Mouse (Mus musculus) midbrain, embryonic 11.5 days (tissue): ENCODE results near the gene Snrk. TPM values are rescaled to one million over a fixed set of nuclear protein-coding genes. Genes with fewer than 3 reads are reported as not detected.

ENCODE experiments used
- ATAC-seq: fragments of 200-750 bp; cut with Nextera tagmentation; 2 replicates; pipeline ENCODE4 v1.8.0; 2017; ENCODE audit warnings: moderate TSS enrichment, moderate library complexity; ENCODE audit not compliant: low FRiP score
- DNase-seq: peaks from one replicate; pipeline ENCODE4 v3.0.0; 2015; ENCODE audit warnings: low spot score; ENCODE audit errors: missing footprints
- H3K27ac ChIP-seq: fragments of 300-500 bp; sonication (generic); 2 replicates; pipeline ENCODE4 v1.5.1; 2014; ENCODE audit warnings: low read depth, low read length
- H3K27me3 ChIP-seq: fragments of 300-500 bp; sonication (generic); 2 replicates; pipeline ENCODE4 v1.6.1; 2014; ENCODE audit warnings: mild to moderate bottlenecking, low read length, moderate library complexity, mixed read lengths; ENCODE audit not compliant: control insufficient read depth, insufficient read depth
- H3K36me3 ChIP-seq: fragments of 300-500 bp; sonication (generic); 2 replicates; pipeline ENCODE4 v1.6.1; 2014; ENCODE audit warnings: mild to moderate bottlenecking, low read length, moderate library complexity, mixed read lengths; ENCODE audit not compliant: control insufficient read depth, insufficient read depth
- H3K4me1 ChIP-seq: fragments of 300-500 bp; sonication (generic); 2 replicates; pipeline ENCODE4 v1.6.1; 2014; ENCODE audit warnings: low read length; ENCODE audit not compliant: control insufficient read depth, insufficient read depth
- H3K4me2 ChIP-seq: fragments of 300-500 bp; sonication (generic); 2 replicates; pipeline ENCODE4 v1.6.1; 2014; ENCODE audit warnings: mild to moderate bottlenecking, moderate library complexity
- H3K4me3 ChIP-seq: fragments of 300-500 bp; sonication (generic); 2 replicates; pipeline ENCODE4 v1.5.1; 2014; ENCODE audit warnings: low read depth, low read length
- H3K9ac ChIP-seq: fragments of 300-500 bp; sonication (generic); 2 replicates; pipeline ENCODE4 v1.6.1; 2014; ENCODE audit warnings: low read length
- H3K9me3 ChIP-seq: fragments of 300-500 bp; sonication (generic); 2 replicates; pipeline ENCODE4 v1.6.1; 2016; ENCODE audit warnings: low read length; ENCODE audit not compliant: control insufficient read depth
- WGBS: fragments of 180-500 bp; shearing (Covaris S2); extraction: QIAGEN DNeasy Blood & Tissue Kit; methylation state at CpG from one replicate; pipeline ENCODE4 v1.1.7; 2014; 5-methylcytosine and 5-hydroxymethylcytosine counted together
- polyA plus RNA-seq: library from polyadenylated mRNA; unstranded; fragments of >200 nt; fragmentation: Nextera tagmentation; extraction: Ambion mirVana; gene quantifications from 2 replicates; pipeline ENCODE4 v1.2.1, GENCODE M21; 2014

Gene Snrk
- polyA plus RNA-seq, 1 experiment from 2014 or later = 24.9 TPM

DNA sequence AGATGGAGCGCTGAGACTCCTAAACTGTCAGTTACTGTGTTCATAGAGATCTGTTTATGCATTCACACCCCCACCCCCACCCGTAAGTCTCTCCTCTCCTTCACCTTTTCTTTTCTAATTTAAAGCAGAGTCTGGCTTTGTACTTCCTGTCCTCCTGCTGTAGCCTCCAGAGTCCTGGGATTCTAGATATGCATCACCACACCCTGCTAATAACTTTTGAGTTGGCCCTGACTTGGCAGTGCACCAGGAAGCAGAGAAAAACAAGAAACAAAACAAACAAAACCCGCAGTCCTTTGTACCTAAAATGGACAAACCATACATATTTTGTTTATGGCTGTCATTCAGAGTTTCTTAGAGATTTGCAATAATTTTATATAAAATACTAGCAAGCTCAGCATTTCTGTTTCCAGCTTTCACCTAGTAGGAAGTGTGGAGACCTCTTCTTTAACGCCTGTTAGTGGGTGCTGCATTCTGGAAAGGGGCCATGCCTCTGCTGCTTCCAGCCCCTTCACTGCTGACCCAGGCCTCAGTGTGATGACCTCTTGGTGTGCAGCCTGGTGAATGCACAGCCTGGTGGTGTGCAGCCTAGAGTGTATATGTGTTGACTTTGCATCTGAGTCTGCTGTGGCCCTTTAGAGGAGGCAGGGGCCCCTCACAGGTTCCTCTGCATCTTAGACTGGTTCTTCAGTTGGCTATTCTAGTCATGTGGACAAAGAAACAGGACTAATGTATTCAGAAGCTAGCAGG, 29.2 kb downstream of the Snrk start:
- Histone ChIP-seq H3K4me1 (peaks cover 4% of the 10 kb centered on the region; the same call in 1 of the 2 replicates), H3K4me3 (no peak overlapping the region), H3K36me3 (peaks cover 10% of the 10 kb centered on the region), H3K9ac (no peak overlapping the region), H3K27me3 (no peaks in the 10 kb centered on the region), H3K27ac (no peak overlapping the region), H3K9me3 (peaks cover 4% of the 10 kb centered on the region; the same call in 1 of the 2 replicates), H3K4me2 (no peak overlapping the region)
- DNase-seq (no peak), ATAC-seq (no peak)
- 85% methylated on average over 4 of the region's 4 CpGs for WGBS

DNA sequence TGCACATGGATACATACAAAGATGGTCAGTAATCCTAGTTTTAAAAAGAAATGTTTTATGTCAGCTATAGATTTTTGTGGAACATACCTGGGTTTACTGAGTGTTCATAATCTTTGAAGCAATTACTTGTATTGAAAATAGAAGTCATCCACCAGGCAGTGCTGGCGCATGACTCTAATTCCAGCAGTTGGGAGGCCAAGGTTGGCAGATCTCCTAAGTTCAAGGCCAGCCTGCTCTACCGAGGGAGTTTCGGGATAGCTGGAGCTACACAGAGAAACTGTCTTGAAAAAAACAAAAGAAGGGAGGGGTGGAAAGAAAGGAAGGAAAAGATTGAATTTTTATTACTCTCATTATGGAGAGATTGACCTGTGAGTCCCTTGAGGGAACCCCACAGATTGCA, 31.3 kb downstream of the Snrk start:
- peaks cover 4% of the 10 kb centered on the region; the same call in 1 of the 2 replicates for H3K4me1 ChIP-seq
- no peak overlapping the region for H3K4me3 ChIP-seq
- ATAC-seq = no peak
- WGBS = 89% methylated on average over 3 of the region's 3 CpGs
- H3K9me3 ChIP-seq = peaks cover 4% of the 10 kb centered on the region; the same call in 1 of the 2 replicates
- H3K27me3 ChIP-seq = no peaks in the 10 kb centered on the region
- no peak overlapping the region for H3K27ac ChIP-seq
- no peak overlapping the region for H3K9ac ChIP-seq
- no peak for DNase-seq
- H3K4me2 ChIP-seq = no peak overlapping the region
- peaks cover 10% of the 10 kb centered on the region for H3K36me3 ChIP-seq

DNA sequence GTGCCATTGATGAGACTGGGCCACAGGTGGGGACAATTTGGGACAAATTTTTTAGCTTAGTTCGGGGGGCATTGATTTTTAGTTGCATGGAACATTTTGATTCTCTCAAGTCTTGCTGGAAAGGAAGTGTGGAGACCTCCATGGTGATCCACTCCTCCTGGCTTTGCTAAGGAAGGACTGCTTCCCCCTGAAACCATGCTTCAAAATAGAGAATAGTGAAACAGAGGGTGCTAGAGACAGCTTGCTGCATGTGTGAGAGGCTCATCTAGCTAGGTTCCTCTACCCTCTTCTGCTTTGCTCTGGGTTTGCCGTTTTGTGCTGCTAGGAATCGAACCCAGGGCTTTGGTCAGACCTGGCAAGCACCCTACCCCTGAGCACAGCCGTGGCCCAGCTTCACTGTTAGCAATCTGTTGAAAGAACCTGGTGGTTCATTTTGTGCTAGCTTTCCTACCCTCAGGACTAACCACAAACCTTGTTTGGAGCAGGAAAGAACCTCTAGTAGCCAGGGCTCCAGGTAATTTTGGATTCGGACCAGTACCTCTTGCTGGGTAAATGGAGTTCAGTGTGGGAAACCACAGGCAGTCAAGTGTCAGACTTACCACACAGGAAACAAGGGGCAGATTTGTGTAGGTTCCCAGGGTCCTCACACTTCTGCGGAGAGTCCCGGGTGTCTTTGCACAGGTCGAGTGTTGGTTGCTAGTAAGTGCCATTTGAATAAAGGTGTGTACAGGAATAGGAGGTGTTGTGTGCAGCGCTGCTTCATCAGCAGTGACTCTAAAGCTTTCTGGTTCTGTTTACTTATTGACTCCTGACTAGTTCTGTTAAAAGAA, 33.1 kb downstream of the Snrk start:
- Histone ChIP-seq H3K4me2 (no peak overlapping the region), H3K4me1 (peaks cover 4% of the 10 kb centered on the region; the same call in 1 of the 2 replicates), H3K4me3 (no peak overlapping the region), H3K27me3 (no peaks in the 10 kb centered on the region), H3K27ac (no peak overlapping the region), H3K9ac (no peak overlapping the region), H3K36me3 (no peaks in the 10 kb centered on the region), H3K9me3 (no peaks in the 10 kb centered on the region)
- DNase-seq (no peak), ATAC-seq (no peak)
- WGBS = 92% methylated on average over 9 of the region's 9 CpGs

DNA sequence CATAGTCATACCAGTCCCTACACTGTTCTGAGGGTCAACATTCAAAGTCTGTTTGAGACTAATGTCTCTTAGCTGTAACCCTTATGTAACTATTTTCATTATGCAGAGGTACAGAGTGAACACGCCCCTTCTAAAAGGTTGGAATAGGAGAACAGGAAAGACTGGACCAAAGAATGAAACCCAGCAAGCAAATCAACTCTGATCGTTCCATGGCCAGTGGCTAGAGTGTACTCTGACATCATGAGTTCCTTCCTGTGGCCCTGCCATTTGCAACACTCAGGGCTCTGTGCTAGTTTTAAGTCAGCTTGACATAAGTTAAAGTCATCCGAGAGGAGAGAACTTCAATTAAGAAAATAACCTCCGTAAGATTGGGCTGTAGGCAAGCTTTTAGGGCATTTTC, 35.0 kb downstream of the Snrk start:
- 0 out of 2 replicates have a peak, but pooled peaks cover 2% of the 10 kb centered on the region for H3K36me3 ChIP-seq
- no peak overlapping the region for H3K4me2 ChIP-seq
- no peaks in the 10 kb centered on the region for H3K9me3 ChIP-seq
- no peak overlapping the region for H3K4me3 ChIP-seq
- no peak overlapping the region for H3K9ac ChIP-seq
- DNase-seq = no peak
- no peaks in the 10 kb centered on the region for H3K27me3 ChIP-seq
- H3K27ac ChIP-seq = no peak overlapping the region
- WGBS = 97% methylated on average over 4 of the region's 4 CpGs
- H3K4me1 ChIP-seq = no peaks in the 10 kb centered on the region
- no peak for ATAC-seq

DNA sequence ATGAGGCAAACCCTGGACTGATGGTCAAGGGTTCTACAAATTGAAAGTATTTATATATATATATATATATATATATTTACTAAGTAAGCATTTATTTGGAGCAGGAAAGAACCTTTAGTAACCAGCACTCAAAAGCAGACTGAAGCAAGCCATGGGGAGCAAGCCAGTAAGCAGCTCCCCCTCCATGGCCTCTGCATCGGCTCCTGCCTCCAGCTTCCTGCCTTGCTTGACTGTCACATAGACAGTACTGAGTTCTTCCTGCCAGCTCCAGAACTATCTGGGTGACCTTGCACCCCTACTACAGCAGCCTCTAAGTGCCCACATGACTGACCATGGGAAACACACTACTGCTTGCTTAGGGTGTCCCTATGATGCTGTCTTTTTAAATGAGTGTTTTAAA, 35.4 kb downstream of the Snrk start:
- Histone ChIP-seq H3K4me3 (no peak overlapping the region), H3K27me3 (no peaks in the 10 kb centered on the region), H3K36me3 (peaks cover 4% of the 10 kb centered on the region; the same call in 1 of the 2 replicates), H3K4me1 (no peaks in the 10 kb centered on the region), H3K4me2 (no peak overlapping the region), H3K27ac (no peak overlapping the region), H3K9me3 (no peaks in the 10 kb centered on the region), H3K9ac (no peak overlapping the region)
- 62% methylated on average over 1 of the region's 1 CpGs for WGBS
- ATAC-seq (no peak), DNase-seq (no peak)

DNA sequence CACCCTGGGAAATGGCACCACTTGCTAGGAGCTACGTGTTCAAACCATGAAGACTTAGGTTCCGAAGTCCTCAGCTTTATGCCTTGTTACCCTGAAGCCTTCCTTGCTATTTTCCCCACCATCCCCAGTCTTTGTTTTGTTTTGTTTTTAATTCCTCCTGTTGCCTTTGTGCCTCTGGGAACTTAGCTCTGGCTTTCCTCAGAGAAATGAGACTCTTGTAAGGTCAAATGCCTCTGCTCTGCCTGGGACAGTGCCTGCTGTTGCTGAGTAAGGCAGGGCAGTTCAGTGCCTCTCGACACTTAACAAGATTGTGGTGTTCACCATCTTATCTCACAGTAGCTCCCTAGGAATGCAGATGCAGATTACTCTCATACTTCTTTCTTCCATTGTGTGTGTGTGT, 36.4 kb downstream of the Snrk start:
- no peak for ATAC-seq
- peaks cover 9% of the 10 kb centered on the region; the same call in 1 of the 2 replicates for H3K36me3 ChIP-seq
- no peak overlapping the region for H3K27ac ChIP-seq
- H3K9ac ChIP-seq = no peak overlapping the region
- H3K4me1 ChIP-seq = no peaks in the 10 kb centered on the region
- H3K4me3 ChIP-seq = no peak overlapping the region
- 87% methylated on average over 3 of the region's 3 CpGs for WGBS
- H3K4me2 ChIP-seq = no peak overlapping the region
- H3K27me3 ChIP-seq = no peaks in the 10 kb centered on the region
- DNase-seq = no peak
- no peaks in the 10 kb centered on the region for H3K9me3 ChIP-seq

DNA sequence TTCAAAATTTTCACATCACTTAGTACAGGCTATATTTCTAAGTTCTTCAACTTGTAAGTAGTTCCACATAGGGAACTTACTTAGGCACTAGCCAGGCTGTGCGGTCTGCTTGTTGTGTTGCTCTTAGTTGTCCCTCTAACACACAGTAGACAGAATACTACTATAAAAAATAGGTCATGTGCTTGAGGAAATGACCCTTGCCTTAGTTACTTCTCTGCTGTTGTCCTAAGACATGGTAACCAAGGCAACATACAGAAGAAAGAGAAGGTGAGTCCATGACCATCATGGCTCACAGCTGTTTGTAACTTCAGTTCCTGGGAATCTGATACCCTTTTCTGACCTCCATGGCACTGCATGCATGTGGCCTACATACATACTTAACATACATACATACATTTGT, 38.1 kb downstream of the Snrk start:
- ATAC-seq = no peak
- H3K36me3 ChIP-seq = peaks cover 10% of the 10 kb centered on the region; the same call in 1 of the 2 replicates
- H3K4me2 ChIP-seq = no peak overlapping the region
- H3K9me3 ChIP-seq = no peaks in the 10 kb centered on the region
- H3K27ac ChIP-seq = no peak overlapping the region
- 94% methylated on average over 1 of the region's 1 CpGs for WGBS
- H3K9ac ChIP-seq = no peak overlapping the region
- no peak for DNase-seq
- H3K4me1 ChIP-seq = no peaks in the 10 kb centered on the region
- no peaks in the 10 kb centered on the region for H3K27me3 ChIP-seq
- no peak overlapping the region for H3K4me3 ChIP-seq

DNA sequence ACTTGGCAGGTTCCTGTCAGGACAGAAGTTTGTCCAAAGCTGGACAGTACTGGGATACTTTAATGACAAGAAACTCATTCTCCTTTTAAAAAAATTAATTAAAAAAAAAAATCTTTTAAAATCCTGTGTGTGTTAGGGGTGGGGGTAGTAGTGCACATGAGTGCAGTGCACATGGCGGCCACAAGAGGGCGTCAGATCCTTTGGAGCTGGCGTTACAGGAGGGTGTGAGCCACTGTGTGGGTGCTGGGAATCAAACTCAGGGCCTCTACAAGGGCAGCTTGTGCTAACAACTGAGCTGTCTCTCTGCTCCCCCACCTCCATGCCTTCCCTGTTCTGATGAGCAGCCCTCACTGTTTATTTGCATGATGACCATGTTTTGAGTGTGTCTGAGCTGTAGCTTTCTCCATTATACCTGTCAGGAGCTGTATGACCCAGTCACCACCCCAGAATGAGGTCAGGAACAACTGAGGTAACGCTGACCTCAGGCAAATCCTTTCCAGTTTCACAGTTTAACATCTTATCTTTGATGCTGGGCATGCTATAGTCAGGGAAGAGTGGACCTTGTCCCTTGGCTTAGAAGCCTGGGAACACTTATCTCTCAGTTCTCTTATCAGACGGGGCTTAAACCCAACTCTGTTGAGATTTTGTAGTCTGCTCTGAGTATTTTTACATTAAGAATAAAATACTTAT, 39.5 kb downstream of the Snrk start:
- 85% methylated on average over 5 of the region's 5 CpGs for WGBS
- no peak overlapping the region for H3K27ac ChIP-seq
- H3K4me2 ChIP-seq = no peak overlapping the region
- peaks cover 12% of the 10 kb centered on the region; the same call in 1 of the 2 replicates for H3K36me3 ChIP-seq
- ATAC-seq (no peak), DNase-seq (no peak)
- H3K4me1 ChIP-seq = no peaks in the 10 kb centered on the region
- no peak overlapping the region for H3K9ac ChIP-seq
- H3K9me3 ChIP-seq = no peaks in the 10 kb centered on the region
- H3K4me3 ChIP-seq = no peak overlapping the region
- H3K27me3 ChIP-seq = no peaks in the 10 kb centered on the region
